Mouse (Mus musculus): Measurements from ENCODE around the gene Rnf152.

Rnf152 gene

DNA sequence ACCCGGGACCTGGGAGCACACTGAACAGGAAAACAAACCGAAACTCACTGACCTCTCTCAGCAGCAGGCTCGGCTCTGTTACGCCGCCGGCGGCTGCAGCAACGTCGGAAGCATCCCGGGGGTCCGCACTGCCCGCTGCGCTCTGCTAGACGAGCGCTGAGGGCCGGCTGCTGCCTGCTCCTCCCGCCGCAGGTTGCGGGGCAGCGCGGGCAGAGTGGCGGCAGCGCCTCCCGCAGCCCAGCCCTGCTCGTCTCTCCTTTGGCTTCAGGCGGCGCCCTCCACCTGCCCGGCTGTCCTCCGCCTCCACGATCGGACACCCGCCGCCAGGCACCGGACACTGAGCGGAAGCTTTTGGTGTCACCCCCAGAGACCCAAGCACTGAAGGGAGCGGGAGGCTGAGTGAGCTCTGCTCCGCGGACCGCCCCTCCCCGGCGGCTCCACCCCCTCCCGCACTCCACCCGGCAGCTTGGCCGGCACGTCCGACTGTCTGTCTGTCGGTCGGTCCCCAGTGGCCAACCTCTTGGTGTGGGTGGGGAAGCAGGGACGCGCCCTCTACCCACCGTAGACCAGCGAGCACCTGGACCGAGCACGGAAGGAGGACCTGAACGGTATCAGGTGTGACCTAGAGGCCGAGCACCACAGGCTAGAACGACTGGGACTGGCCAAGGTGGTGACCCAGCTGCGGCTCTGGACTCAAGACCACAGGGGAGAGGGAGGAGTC lies at the start of gene Rnf152:
Rnf152 (minus strand) TSS at position 420 of the 721 bp plus-strand sequence.
- peak; percentile 64 for ATAC-seq (ENCODE audit: low TSS enrichment)

DNA sequence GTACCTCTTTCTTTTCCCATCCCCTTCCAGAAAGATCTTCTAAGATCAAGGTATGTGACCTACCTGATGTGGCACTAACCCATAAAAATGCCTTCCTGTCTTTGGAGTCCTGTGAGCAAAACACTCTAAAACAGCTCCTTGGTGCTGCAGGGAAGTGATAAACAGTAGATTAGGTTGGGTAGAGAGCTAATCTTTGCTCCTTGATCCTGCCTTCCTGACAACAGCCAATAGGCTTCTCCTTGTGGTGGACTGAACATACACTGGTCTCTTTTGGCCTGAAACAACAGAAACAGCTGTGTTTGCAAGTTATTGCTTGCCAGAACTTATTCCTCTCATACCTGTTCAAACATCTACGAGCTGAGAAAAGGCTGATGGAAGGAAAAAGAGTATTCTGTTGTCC lies 46.3 kb upstream of the Rnf152 start:
- ATAC-seq (ENCODE audit: low TSS enrichment), result no peak

DNA sequence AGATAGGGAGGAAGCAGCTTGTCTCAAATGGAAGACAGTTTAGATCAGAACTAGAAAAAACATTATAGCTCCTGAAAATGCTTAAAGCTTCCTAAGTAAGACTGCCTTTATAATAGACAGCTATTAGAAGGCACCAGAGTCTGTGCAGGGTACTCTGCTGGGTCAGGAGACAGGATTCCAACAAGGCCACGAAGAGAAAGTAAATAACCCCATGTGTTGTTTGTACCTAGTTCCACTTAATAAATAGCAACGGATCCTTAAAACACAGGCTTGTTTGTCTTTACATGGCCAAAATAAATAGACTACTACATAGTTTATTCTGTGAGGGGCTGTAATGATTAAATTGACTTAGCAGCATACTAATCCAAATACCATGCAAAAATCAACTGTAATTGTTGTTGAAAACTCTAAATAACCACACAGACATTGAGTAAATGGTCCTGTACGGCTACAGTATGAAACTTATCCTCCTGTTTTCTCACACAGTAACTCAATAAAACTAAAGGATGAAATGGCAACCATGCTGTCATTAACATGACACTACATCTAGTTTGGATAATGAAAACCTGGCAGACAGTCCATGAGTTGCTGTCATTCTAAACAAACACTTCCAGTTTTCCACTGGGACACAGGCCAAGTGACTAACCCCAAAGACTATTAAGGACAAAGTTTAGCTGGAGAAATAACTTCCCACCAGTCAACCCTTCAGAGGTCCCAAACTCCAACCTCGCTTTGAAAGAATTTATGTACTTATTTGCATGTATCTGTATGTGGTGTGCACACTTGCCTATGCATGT lies 27.8 kb upstream of the Rnf152 start:
- no peak for ATAC-seq (ENCODE audit: low TSS enrichment)

GRCm38 (mm10) chr1:105377546-105377945 lies 21.0 kb upstream of the Rnf152 start:
- ATAC-seq (ENCODE audit: low TSS enrichment), result peak; percentile 83

GRCm38 (mm10) chr1:105374618-105375017 lies 18.1 kb upstream of the Rnf152 start:
- ATAC-seq (ENCODE audit: low TSS enrichment), result no peak

- ATAC-seq (ENCODE audit: low TSS enrichment), result no peak
Observed at GRCm38 (mm10) chr1:105362701-105363100, 6.2 kb upstream of the Rnf152 start.

GRCm38 (mm10) chr1:105358896-105359295 lies 2.4 kb upstream of the Rnf152 start:
- no peak for ATAC-seq (ENCODE audit: low TSS enrichment)

- ATAC-seq (ENCODE audit: low TSS enrichment), result peak; percentile 26
Observed at GRCm38 (mm10) chr1:105355910-105356290, 610 bp downstream of the Rnf152 start.

GRCm38 (mm10) chr1:105354901-105355891 lies 1.3 kb downstream of the Rnf152 start:
- ATAC-seq (ENCODE audit: low TSS enrichment), result peak; percentile 45

DNA sequence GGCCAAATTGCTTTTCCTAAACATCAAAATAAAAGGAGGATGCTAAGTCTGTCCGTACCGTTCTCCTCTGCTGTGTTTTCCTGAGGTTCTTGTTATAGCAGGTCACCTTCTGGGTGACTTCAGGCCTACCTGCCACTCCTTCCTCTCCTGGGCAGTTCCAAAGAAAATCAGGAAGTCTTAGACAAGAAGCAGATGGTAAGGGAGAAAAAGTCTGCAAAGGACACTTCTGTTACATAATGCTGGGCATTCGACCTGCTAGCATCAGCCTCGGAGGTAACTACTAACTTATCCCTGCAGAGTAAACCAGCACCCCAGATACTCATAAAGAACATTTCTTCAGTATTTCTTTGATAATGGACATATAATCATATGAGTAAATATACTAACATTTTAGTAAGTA lies 4.7 kb downstream of the Rnf152 start:
- ATAC-seq (ENCODE audit: low TSS enrichment), result no peak

DNA sequence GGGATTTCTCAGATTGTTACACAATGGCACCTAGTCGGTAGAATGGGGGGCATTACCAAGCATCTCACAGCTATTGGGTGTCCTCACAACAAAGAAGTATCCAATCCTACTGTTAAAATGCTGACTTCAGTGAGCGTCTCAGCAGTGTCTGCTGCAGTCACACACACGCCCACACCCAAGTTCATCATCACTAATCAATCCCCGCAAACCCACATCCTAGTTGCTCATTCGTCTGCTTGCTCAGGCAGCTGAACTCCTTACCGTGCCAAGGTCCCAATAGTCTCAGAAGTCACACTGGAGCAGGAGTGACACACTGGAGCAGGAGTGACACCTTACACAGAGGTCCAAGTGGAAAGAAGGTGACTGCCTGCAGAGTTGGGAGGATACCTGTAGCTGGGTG lies 14.2 kb downstream of the Rnf152 start:
- ATAC-seq (ENCODE audit: low TSS enrichment), result no peak

DNA sequence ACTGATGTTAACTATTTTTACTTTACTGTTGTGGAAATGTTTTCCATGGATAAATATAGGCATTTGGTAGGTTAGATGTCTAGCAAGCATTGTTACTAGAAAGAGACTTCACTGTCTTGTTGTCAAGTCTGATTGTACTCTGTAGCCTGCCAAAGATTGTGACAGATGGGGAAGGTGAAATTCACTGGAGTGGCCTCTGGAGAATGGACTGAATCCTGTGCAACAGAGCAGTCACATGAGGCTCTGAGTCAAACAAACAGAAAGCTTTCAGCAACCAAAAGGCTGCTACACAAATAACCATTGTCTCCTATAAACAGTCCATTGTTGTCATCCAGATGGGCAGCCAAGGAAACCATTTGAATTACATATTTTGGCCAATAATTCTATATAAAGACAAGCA lies 15.6 kb downstream of the Rnf152 start:
- peak; percentile 56 for ATAC-seq (ENCODE audit: low TSS enrichment)

- no peak for ATAC-seq (ENCODE audit: low TSS enrichment)
Observed at GRCm38 (mm10) chr1:105337397-105337796, 19.1 kb downstream of the Rnf152 start.

DNA sequence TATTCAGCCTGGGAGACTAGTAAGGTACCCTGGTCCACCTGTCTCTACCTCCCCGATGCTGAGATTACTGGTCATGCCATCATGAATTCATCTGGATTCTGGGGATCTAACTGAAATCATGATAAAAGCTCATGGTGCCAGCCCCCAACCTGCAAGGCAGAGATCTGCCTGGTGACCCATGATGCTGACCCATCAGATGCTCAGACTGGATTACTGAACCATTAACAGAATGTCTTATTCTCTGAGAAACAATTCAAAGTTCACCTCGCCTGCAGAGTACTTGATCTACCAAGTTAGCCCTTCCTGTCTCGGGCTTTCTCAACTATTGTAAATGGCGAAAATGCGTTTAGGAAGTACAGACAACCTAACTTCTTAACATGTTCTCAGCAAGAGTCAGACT lies 20.4 kb downstream of the Rnf152 start:
- no peak for ATAC-seq (ENCODE audit: low TSS enrichment)

DNA sequence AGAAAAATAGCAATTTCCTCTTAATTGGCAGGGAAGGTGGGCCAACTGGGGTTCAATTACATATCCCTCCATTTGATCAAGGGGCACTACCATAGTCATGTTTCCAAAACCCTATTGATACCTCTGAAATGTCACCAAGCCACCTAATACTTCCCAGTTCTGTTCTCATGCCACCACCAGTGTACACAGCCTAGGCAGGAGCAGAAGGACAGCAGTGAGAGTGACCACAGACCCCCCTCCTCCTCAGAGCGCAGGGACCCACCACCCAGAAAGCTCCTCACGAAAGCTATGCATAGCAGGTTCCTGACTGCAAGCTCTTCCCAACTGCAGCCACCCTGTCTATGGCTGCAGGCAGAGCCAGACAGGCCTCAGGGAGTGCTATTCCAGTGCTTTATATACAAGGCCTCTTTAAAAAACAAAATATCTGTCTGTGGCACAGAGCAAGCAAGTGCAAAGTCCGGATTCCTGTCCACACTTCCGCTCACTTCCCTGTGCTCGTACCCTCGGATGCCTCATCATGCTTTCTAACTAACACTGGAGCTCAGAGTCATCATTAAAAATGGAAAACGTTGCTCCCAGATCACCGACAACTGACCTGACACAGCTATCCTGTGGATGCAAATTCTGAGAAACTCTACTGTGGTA lies 24.3 kb downstream of the Rnf152 start:
- no peak for ATAC-seq (ENCODE audit: low TSS enrichment)

- ATAC-seq (ENCODE audit: low TSS enrichment), result no peak
Observed at GRCm38 (mm10) chr1:105331605-105332004, 24.9 kb downstream of the Rnf152 start.

- no peak for ATAC-seq (ENCODE audit: low TSS enrichment)
Observed at GRCm38 (mm10) chr1:105330581-105331320, 25.8 kb downstream of the Rnf152 start.

DNA sequence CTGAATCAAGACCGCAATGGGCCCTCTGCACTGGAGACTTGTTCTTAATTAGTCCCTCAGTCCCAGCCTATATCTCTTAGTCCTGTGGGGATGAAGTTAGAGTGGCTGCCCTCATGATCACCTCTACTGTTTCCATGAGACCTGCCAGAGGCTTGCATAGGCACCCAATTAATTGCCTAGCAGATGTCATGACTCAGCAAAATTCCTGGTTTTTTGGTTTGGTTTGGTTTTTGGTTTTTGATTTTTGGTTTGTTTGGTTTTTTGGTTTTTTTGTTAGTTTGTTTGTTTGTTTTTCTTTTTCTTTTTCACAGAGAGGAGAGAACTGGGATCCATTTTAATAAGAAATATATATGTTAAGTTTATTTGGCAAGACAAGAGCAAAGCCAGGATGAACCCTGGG lies 28.7 kb downstream of the Rnf152 start:
- no peak for ATAC-seq (ENCODE audit: low TSS enrichment)

DNA sequence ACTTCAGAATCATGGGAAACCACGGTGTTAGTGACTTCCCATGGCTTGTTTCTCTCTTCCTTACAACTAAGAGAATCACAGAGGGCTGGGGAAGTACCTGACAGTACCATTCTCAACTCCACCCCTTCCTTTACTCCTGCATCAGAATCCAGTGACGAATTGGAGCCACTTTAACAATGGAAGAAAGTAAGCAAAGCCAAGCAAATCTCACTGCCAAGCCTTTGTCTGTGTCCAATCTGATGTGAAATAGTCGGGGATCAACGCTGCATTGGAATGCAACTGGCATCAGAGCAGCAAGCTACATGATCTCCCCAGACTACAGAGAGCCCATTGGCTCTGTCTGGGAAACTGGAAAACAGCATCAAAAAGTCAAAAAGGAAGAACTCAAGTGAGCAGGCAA lies 31.9 kb downstream of the Rnf152 start:
- no peak for ATAC-seq (ENCODE audit: low TSS enrichment)

GRCm38 (mm10) chr1:105314010-105314800 lies 42.3 kb downstream of the Rnf152 start:
- no peak for ATAC-seq (ENCODE audit: low TSS enrichment)
